Mouse (Mus musculus) intestine, embryonic 15.5 days (tissue): ENCODE data around the gene 4930433I11Rik. TPM values are rescaled to one million over a fixed set of nuclear protein-coding genes. Genes with fewer than 3 reads are reported as not detected.
"Not testable (repeated sequence)": the region's sequence is repeated elsewhere in the genome, so short reads cannot be mapped to it uniquely, and the experiment has no call there.

Experiments used
- ATAC-seq: fragments of 200-750 bp; cut with Nextera tagmentation; 2 replicates; pipeline ENCODE4 v1.8.0; 2017; ENCODE audit warnings: moderate TSS enrichment, moderate library complexity
- H3K27ac ChIP-seq: fragments of 300-500 bp; sonication (generic); 2 replicates; pipeline ENCODE4 v1.5.1; 2015; ENCODE audit warnings: mild to moderate bottlenecking, inconsistent platforms
- H3K27me3 ChIP-seq: fragments of 300-500 bp; sonication (generic); replicated peaks from 2 replicates; pipeline ENCODE4 v1.6.1; 2015; ENCODE audit warnings: inconsistent platforms
- H3K36me3 ChIP-seq: fragments of 300-500 bp; sonication (generic); 2 replicates; pipeline ENCODE4 v1.6.1; 2015; ENCODE audit warnings: inconsistent platforms
- H3K4me1 ChIP-seq: fragments of 300-500 bp; sonication (generic); replicated peaks from 2 replicates; pipeline ENCODE4 v1.6.1; 2015; ENCODE audit warnings: inconsistent platforms
- H3K4me2 ChIP-seq: fragments of 300-500 bp; sonication (generic); replicated peaks from 2 replicates; pipeline ENCODE4 v1.6.1; 2015; ENCODE audit warnings: mild to moderate bottlenecking, inconsistent platforms
- H3K4me3 ChIP-seq: fragments of 300-500 bp; sonication (generic); replicated peaks from 2 replicates; pipeline ENCODE4 v1.5.1; 2015; ENCODE audit warnings: inconsistent platforms
- H3K9ac ChIP-seq: fragments of 300-500 bp; sonication (generic); 2 replicates; pipeline ENCODE4 v1.6.1; 2015; ENCODE audit warnings: inconsistent platforms
- H3K9me3 ChIP-seq: fragments of 300-500 bp; sonication (generic); 2 replicates; pipeline ENCODE4 v1.6.1; 2016; ENCODE audit warnings: inconsistent platforms
- WGBS: fragments of 180-500 bp; shearing (Covaris S2); methylation state at CpG from one replicate; pipeline ENCODE4 v1.1.7; 2015; 5-methylcytosine and 5-hydroxymethylcytosine counted together
- polyA plus RNA-seq: library from polyadenylated mRNA; unstranded; fragments of >200 nt; fragmentation: Nextera tagmentation; extraction: Ambion mirVana; gene quantifications from 2 replicates; pipeline ENCODE4 v1.2.1, GENCODE M21; 2015

Gene 4930433I11Rik
- not detected in 2 replicates for polyA plus RNA-seq

- H3K9ac ChIP-seq: no peak within 1 kb of the TSS
- H3K36me3 ChIP-seq: no peaks in the 10 kb centered on the region
- no peaks in the 10 kb centered on the region for H3K9me3 ChIP-seq
- no peak within 1 kb of the TSS for H3K27ac ChIP-seq
- no peak for ATAC-seq
- H3K4me1 ChIP-seq: no peaks in the 10 kb centered on the region
- no peaks in the 10 kb centered on the region for H3K27me3 ChIP-seq
- 87% methylated on average over 1 of the region's 1 CpGs for WGBS
- H3K4me2 ChIP-seq: no peak within 1 kb of the TSS
- no peak within 1 kb of the TSS for H3K4me3 ChIP-seq
Measured at GRCm38 (mm10) chr7:40987243-40987642, at the start of gene 4930433I11Rik. Gene 4930433I11Rik, plus strand, starts transcription at chr7:40987543.

- H3K36me3 ChIP-seq: no peaks in the 10 kb centered on the region
- no peak for ATAC-seq
- H3K9ac ChIP-seq: no peak overlapping the region
- H3K4me1 ChIP-seq: no peaks in the 10 kb centered on the region
- H3K27ac ChIP-seq: no peak overlapping the region
- H3K27me3 ChIP-seq: no peaks in the 10 kb centered on the region
- no peak overlapping the region for H3K4me2 ChIP-seq
- WGBS: 92% methylated on average over 1 of the region's 1 CpGs
- H3K4me3 ChIP-seq: no peak overlapping the region
- no peaks in the 10 kb centered on the region for H3K9me3 ChIP-seq
Measured at GRCm38 (mm10) chr7:40939371-40939770, 48.0 kb upstream of the 4930433I11Rik start.

GRCm38 (mm10) chr7:40942233-40942935 is 45.0 kb upstream of the 4930433I11Rik start:
- H3K27me3 ChIP-seq: no peaks in the 10 kb centered on the region
- no peak overlapping the region for H3K4me2 ChIP-seq
- no peak overlapping the region for H3K9ac ChIP-seq
- H3K36me3 ChIP-seq: no peaks in the 10 kb centered on the region
- H3K4me1 ChIP-seq: no peaks in the 10 kb centered on the region
- H3K27ac ChIP-seq: no peak overlapping the region
- no peaks in the 10 kb centered on the region for H3K9me3 ChIP-seq
- no peak for ATAC-seq
- no peak overlapping the region for H3K4me3 ChIP-seq
- 51% methylated on average over 3 of the region's 3 CpGs for WGBS

- H3K4me2 ChIP-seq, H3K36me3 ChIP-seq, H3K4me3 ChIP-seq, H3K27me3 ChIP-seq, ATAC-seq, H3K9me3 ChIP-seq, H3K27ac ChIP-seq, H3K9ac ChIP-seq, H3K4me1 ChIP-seq: not testable (repeated sequence)
- 91% methylated on average over 1 of the region's 1 CpGs for WGBS
Measured at GRCm38 (mm10) chr7:41032419-41032818, 45.1 kb downstream of the 4930433I11Rik start, which contains the start of gene Gm4884. Gene Gm4884, plus strand, starts transcription at chr7:41032719.

GRCm38 (mm10) chr7:41044058-41044457 is 56.7 kb downstream of the 4930433I11Rik start:
- H3K27me3 ChIP-seq, H3K4me3 ChIP-seq, H3K36me3 ChIP-seq, H3K4me2 ChIP-seq, ATAC-seq, H3K4me1 ChIP-seq, H3K9me3 ChIP-seq, H3K9ac ChIP-seq, H3K27ac ChIP-seq: not testable (repeated sequence)
- WGBS: 69% methylated on average over 3 of the region's 3 CpGs

Other genes starting within 250 kb of the 4930433I11Rik start
- gene Vstm2b, start 89.2 kb upstream of the 4930433I11Rik start, polyA plus RNA-seq: 0.49 and 0.75 TPM in 2 replicates
- not detected in 2 replicates for gene Gm4884, start 45.2 kb downstream of the 4930433I11Rik start, polyA plus RNA-seq
- not detected in 2 replicates for gene Gm5592, start 166.3 kb downstream of the 4930433I11Rik start, polyA plus RNA-seq